Mouse (Mus musculus) effector memory CD4-positive, alpha-beta T cell, adult 7 months (primary cell): Measurements from ENCODE around the gene Olfr1283. TPM values are rescaled to one million over a fixed set of nuclear protein-coding genes. Genes with fewer than 3 reads are reported as not detected.

ENCODE experiments used
- polyA plus RNA-seq: library from polyadenylated mRNA; unstranded; fragments of 100-300 nt; shearing (Covaris generic); gene quantifications from one replicate; pipeline ENCODE4 v1.2.1, GENCODE M21; 2017

Olfr1283 gene
- not detected for polyA plus RNA-seq

DNA sequence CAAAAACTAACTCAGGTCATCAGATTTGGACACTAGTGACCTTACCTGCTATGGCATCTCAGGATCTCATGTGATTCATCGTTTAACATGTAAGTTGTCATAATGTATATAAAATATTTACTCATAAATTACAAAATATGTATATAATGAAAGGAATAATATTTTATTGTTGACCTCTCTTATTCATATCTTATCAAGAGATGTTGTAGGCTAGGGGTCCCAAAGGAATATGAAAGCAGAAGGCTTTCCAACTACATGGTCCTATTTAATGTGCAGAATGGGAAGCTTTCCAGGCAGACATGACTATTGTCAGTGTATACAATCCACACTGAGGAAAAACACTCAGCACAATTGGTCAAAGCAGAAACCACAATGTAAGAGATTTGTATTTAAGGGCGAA is at the start of gene Olfr1283:
Olfr1283 (plus strand) TSS at position 301 of the 400 bp plus-strand sequence.

GRCm38 (mm10) chr2:111326220-111326619 is 40.4 kb upstream of the Olfr1283 start, which contains the start of gene Olfr1281:
Gene Olfr1281, plus strand, starts transcription at chr2:111326520.

DNA sequence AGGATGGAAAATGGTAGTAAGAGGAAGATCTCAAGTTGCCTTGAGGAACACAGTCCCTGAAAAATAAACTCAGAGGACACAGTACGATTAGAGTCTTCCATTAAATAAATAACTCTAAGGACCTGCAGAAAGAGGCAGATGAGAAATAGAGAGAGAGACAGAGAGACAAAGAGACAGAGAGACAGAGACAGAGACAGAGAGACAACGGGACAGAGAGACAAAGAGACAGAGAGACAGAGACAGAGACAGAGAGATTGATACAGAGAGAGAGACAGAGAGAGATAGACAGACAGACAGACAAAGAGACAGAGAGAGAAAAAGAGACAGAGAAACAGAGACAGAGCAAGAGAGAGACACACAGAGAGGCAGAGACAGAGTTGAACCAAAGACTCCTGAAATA is 30.6 kb upstream of the Olfr1283 start, which contains the start of gene Olfr1282:
Olfr1282 (minus strand) TSS at position 101 of the 400 bp plus-strand sequence.

DNA sequence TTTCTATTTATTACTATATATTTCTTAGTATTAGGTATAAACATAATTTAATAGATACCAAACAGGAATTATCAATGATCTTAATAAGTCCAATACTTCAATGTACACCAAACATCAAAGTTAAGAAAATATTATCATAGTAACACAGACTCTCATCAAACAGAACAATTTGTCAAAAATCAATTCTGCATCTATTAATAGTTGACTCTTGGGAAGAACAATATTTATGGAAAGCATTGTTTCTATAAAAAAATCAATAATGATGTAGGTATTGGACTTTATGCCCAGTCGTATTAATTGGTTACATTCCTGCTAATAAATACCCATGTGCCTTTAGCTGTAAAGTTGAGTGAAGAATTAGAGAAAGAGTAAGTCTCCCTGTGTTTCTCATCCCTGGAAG is 8.6 kb downstream of the Olfr1283 start, which contains the start of gene Olfr1284:
Olfr1284 (plus strand) TSS at position 301 of the 400 bp plus-strand sequence.

Other genes starting within 250 kb of the Olfr1283 start
- not detected for gene Gm15130, start 213.9 kb upstream of the Olfr1283 start, polyA plus RNA-seq
- not detected for gene 4930430A15Rik, start 137.2 kb upstream of the Olfr1283 start, polyA plus RNA-seq
- gene Olfr1275, start 131.5 kb upstream of the Olfr1283 start, polyA plus RNA-seq, result not detected
- not detected for gene Olfr1276, start 112.3 kb upstream of the Olfr1283 start, polyA plus RNA-seq
- gene Olfr1277, start 92.7 kb upstream of the Olfr1283 start, polyA plus RNA-seq, result not detected
- gene Olfr1278, start 76.7 kb upstream of the Olfr1283 start, polyA plus RNA-seq, result not detected
- gene Olfr1279, start 66.2 kb upstream of the Olfr1283 start, polyA plus RNA-seq, result not detected
- gene Olfr1280, start 52.8 kb upstream of the Olfr1283 start, polyA plus RNA-seq, result not detected
- gene Olfr1281, start 40.3 kb upstream of the Olfr1283 start, polyA plus RNA-seq, result not detected
- not detected for gene Olfr1282, start 30.7 kb upstream of the Olfr1283 start, polyA plus RNA-seq
- not detected for gene Olfr1284, start 8.7 kb downstream of the Olfr1283 start, polyA plus RNA-seq
- gene Olfr1286, start 56.3 kb downstream of the Olfr1283 start, polyA plus RNA-seq, result not detected
- not detected for gene Olfr1287, start 82.4 kb downstream of the Olfr1283 start, polyA plus RNA-seq
- gene Olfr1288, start 107.3 kb downstream of the Olfr1283 start, polyA plus RNA-seq, result not detected
- not detected for gene Olfr1289, start 114.0 kb downstream of the Olfr1283 start, polyA plus RNA-seq
- not detected for gene Olfr1290, start 127.0 kb downstream of the Olfr1283 start, polyA plus RNA-seq
- 0.10 TPM for gene Olfr1291-ps1, start 130.4 kb downstream of the Olfr1283 start, polyA plus RNA-seq
- not detected for gene Olfr1293-ps, start 158.4 kb downstream of the Olfr1283 start, polyA plus RNA-seq
- not detected for gene Olfr1294, start 173.5 kb downstream of the Olfr1283 start, polyA plus RNA-seq
- gene Olfr1295, start 202.9 kb downstream of the Olfr1283 start, polyA plus RNA-seq, result not detected